Mouse (Mus musculus): ENCODE results near the gene Rps17.

GRCm38 (mm10) chr7:81338522-81338873 lies 6.6 kb downstream of the Rps17 start:
- TF ChIP-seq MYC (IDR thresholded peaks at IDR 0.05; ENCODE audit: low read depth, low read length) (no peak), MAFK (IDR thresholded peaks at IDR 0.05; ENCODE audit: insufficient replicate concordance, low read length) (no peak)
